Mouse (Mus musculus) olfactory bulb, adult 2 months (tissue): ENCODE measurements around the gene Zfp202.

Experiments used
- CTCF ChIP-seq: fragments of 200-500 bp; IDR thresholded peaks from 2 replicates; pipeline ENCODE4 v1.5.1; 2012; ENCODE audit warnings: low read depth, mild to moderate bottlenecking, low read length, moderate library complexity; ENCODE audit not compliant: insufficient read depth
- POLR2A ChIP-seq: fragments of 200-500 bp; IDR thresholded peaks from 2 replicates; pipeline ENCODE4 v1.6.1; 2012; ENCODE audit warnings: mild to moderate bottlenecking, low read depth, low read length, moderate library complexity; ENCODE audit not compliant: insufficient read depth

DNA sequence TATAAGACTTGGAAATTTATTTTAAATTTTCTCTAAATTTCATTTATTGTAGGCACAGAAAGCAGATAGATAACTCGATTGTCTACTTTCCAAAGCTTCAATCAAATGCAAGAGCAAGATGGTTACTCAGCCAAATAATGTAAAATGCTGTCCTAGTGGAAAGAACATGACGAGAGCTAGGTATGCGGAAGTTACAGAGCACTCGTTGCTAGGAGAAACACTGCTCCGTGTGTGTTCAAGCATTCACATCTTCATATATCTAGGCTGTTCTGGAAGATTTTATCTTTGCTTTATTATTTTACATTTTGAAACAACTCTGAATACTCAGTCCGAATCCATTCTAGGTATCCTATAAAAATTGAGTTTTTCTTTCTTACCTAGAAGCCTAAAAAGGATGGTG lies 15.1 kb upstream of the Zfp202 start:
- TF ChIP-seq POLR2A, result no peak
- TF ChIP-seq CTCF, result no peak
